In genomic region chr19:9928089-9928488, GRCm38 (mm10) we compare ENCODE assay signal across 28 mouse cellular contexts.
"Had no signal": no experiment of that assay in that cellular context is flagged by ENCODE, and none has a peak within 500 bp of the region (broad histone marks: within the 10 kb centered on the region; RNA-seq: fewer than 3 reads in every experiment).

No protein-coding gene starts in this region.

- H3K9me3 ChIP-seq: heart, embryonic 13.5 days; heart, embryonic 15.5 days; hindbrain, embryonic 12.5 days; intestine, embryonic 15.5 days; limb, embryonic 10.5 days; limb, embryonic 12.5 days; liver, embryonic 13.5 days; liver, embryonic 15.5 days had no signal

- H3K27ac ChIP-seq: gastrocnemius, adult 2 months; heart, adult 2 months; heart, embryonic 13.5 days; heart, embryonic 15.5 days; hindbrain, embryonic 10.5 days; hindbrain, embryonic 12.5 days; hindbrain, embryonic 14.5 days; intestine, embryonic 15.5 days; left cerebral cortex, adult 2 months; limb, embryonic 10.5 days; limb, embryonic 12.5 days; liver, embryonic 13.5 days; liver, embryonic 15.5 days had no signal

- H3K4me2 ChIP-seq: heart, embryonic 11.5 days; heart, embryonic 13.5 days; heart, embryonic 15.5 days; hindbrain, embryonic 12.5 days; hindbrain, embryonic 14.5 days; intestine, embryonic 15.5 days; limb, embryonic 12.5 days; liver, embryonic 11.5 days; liver, embryonic 13.5 days; liver, embryonic 15.5 days had no signal

- H3K9ac ChIP-seq: heart, embryonic 13.5 days; heart, embryonic 15.5 days; hindbrain, embryonic 12.5 days; hindbrain, embryonic 14.5 days; intestine, embryonic 15.5 days; limb, embryonic 12.5 days; liver, embryonic 13.5 days; liver, embryonic 15.5 days had no signal

- H3K36me3 ChIP-seq: heart, embryonic 13.5 days; heart, embryonic 15.5 days; hindbrain, embryonic 10.5 days; hindbrain, embryonic 12.5 days; intestine, embryonic 15.5 days; limb, embryonic 10.5 days; limb, embryonic 12.5 days; liver, embryonic 13.5 days; liver, embryonic 15.5 days had no signal

- H3K4me3 ChIP-seq: gastrocnemius, adult 2 months; heart, adult 2 months; heart, embryonic 13.5 days; heart, embryonic 15.5 days; hindbrain, embryonic 10.5 days; hindbrain, embryonic 12.5 days; intestine, embryonic 15.5 days; left cerebral cortex, adult 2 months; limb, embryonic 10.5 days; limb, embryonic 12.5 days; liver, embryonic 13.5 days; liver, embryonic 15.5 days had no signal

- H3K4me1 ChIP-seq: hindbrain, embryonic 12.5 days had no signal

- DNase-seq: gastrocnemius, adult 2 months; gastrocnemius, postnatal 10 days; gastrocnemius, postnatal 25 days; heart, adult 2 months; heart, postnatal 14 days; heart, postnatal 36 days; kidney, adult 18-20 months; kidney, adult 8-10 months; kidney, postnatal 10 days; kidney, postnatal 25 days; kidney, postnatal 4 days; liver; liver, embryonic 13.5 days had no signal

- ATAC-seq: hindbrain, embryonic 16.5 days; inflammation-experienced regulatory T-cells, adult 6 months; intestine, embryonic 15.5 days; intestine, postnatal 0 days had no signal

- H3K27me3 ChIP-seq: heart, embryonic 15.5 days; hindbrain, embryonic 12.5 days; intestine, embryonic 15.5 days; limb, embryonic 12.5 days had no signal
